Mouse (Mus musculus): ENCODE data around the gene Ftl1.
"Not testable (repeated sequence)": the region's sequence is repeated elsewhere in the genome, so short reads cannot be mapped to it uniquely, and the experiment has no call there.

Gene Ftl1

GRCm38 (mm10) chr7:45476453-45476852 lies 16.8 kb upstream of the Ftl1 start:
- DNase-seq (ENCODE audit: low spot score) = no peak

GRCm38 (mm10) chr7:45475291-45475969 lies 15.7 kb upstream of the Ftl1 start:
- peak; percentile 79 for DNase-seq (ENCODE audit: low spot score)

GRCm38 (mm10) chr7:45470869-45471268 lies 11.2 kb upstream of the Ftl1 start:
- peak; percentile 74 for DNase-seq (ENCODE audit: low spot score)

GRCm38 (mm10) chr7:45467090-45467670 lies 7.5 kb upstream of the Ftl1 start:
- no peak for DNase-seq (ENCODE audit: low spot score)

- DNase-seq (ENCODE audit: low spot score) = peak; percentile 96
Measured at GRCm38 (mm10) chr7:45466283-45467089, 6.8 kb upstream of the Ftl1 start, which contains the start of gene Bax. Bax (minus strand) TSS chr7:45466898.

GRCm38 (mm10) chr7:45465549-45465948 lies 5.9 kb upstream of the Ftl1 start:
- DNase-seq (ENCODE audit: low spot score) = peak; percentile 54

GRCm38 (mm10) chr7:45465112-45465511 lies 5.4 kb upstream of the Ftl1 start:
- DNase-seq (ENCODE audit: low spot score) = no peak

GRCm38 (mm10) chr7:45463987-45464778 lies 4.5 kb upstream of the Ftl1 start:
- DNase-seq (ENCODE audit: low spot score) = no peak

- DNase-seq (ENCODE audit: low spot score) = not testable (repeated sequence)
Measured at GRCm38 (mm10) chr7:45462868-45463267, 3.2 kb upstream of the Ftl1 start.

GRCm38 (mm10) chr7:45462325-45462724 lies 2.6 kb upstream of the Ftl1 start:
- DNase-seq (ENCODE audit: low spot score) = no peak

GRCm38 (mm10) chr7:45461781-45462180 lies 2.1 kb upstream of the Ftl1 start:
- DNase-seq (ENCODE audit: low spot score) = no peak

- peak; percentile 69 for DNase-seq (ENCODE audit: low spot score)
Measured at GRCm38 (mm10) chr7:45461326-45461725, 1.6 kb upstream of the Ftl1 start.

- DNase-seq (ENCODE audit: low spot score) = peak; percentile 78
Measured at GRCm38 (mm10) chr7:45460860-45461314, 1.2 kb upstream of the Ftl1 start.

- DNase-seq (ENCODE audit: low spot score) = peak; percentile 23
Measured at GRCm38 (mm10) chr7:45460377-45460776, 693 bp upstream of the Ftl1 start.

- peak; percentile 74 for DNase-seq (ENCODE audit: low spot score)
Measured at GRCm38 (mm10) chr7:45458748-45459563, 728 bp downstream of the Ftl1 start.

- peak; percentile 55 for DNase-seq (ENCODE audit: low spot score)
Measured at GRCm38 (mm10) chr7:45457204-45458060, 2.3 kb downstream of the Ftl1 start.

GRCm38 (mm10) chr7:45456721-45457203 lies 2.9 kb downstream of the Ftl1 start:
- DNase-seq (ENCODE audit: low spot score) = no peak

GRCm38 (mm10) chr7:45455932-45456696 lies 3.6 kb downstream of the Ftl1 start:
- peak; percentile 26 for DNase-seq (ENCODE audit: low spot score)

GRCm38 (mm10) chr7:45454971-45455370 lies 4.7 kb downstream of the Ftl1 start:
- no peak for DNase-seq (ENCODE audit: low spot score)
